Mouse (Mus musculus) MN1 (cell line): Measurements from ENCODE around the gene Fxyd7.

ENCODE experiments used
- DNase-seq: peaks from one replicate; pipeline ENCODE4 v3.0.0-alpha.2; 2016; ENCODE audit warnings: low spot score

Fxyd7 gene

GRCm38 (mm10) chr7:31051321-31052021 is at the start of gene Fxyd7:
Gene Fxyd7, minus strand, starts transcription at chr7:31051467.
- no peak for DNase-seq

GRCm38 (mm10) chr7:31100786-31101185 is 49.5 kb upstream of the Fxyd7 start:
- peak; percentile 68 for DNase-seq

- DNase-seq: no peak
Measured at GRCm38 (mm10) chr7:31099612-31099982, 48.3 kb upstream of the Fxyd7 start.

GRCm38 (mm10) chr7:31098697-31099611 is 47.7 kb upstream of the Fxyd7 start:
- DNase-seq: no peak

GRCm38 (mm10) chr7:31097583-31098248 is 46.4 kb upstream of the Fxyd7 start:
- DNase-seq: peak; percentile 86

GRCm38 (mm10) chr7:31096892-31097564 is 45.8 kb upstream of the Fxyd7 start:
- DNase-seq: no peak

GRCm38 (mm10) chr7:31094774-31095501 is 43.7 kb upstream of the Fxyd7 start:
- DNase-seq: no peak

GRCm38 (mm10) chr7:31089721-31090120 is 38.5 kb upstream of the Fxyd7 start:
- no peak for DNase-seq

GRCm38 (mm10) chr7:31088206-31088605 is 36.9 kb upstream of the Fxyd7 start:
- DNase-seq: no peak

GRCm38 (mm10) chr7:31087262-31087661 is 36.0 kb upstream of the Fxyd7 start:
- no peak for DNase-seq

GRCm38 (mm10) chr7:31086175-31086755 is 35.0 kb upstream of the Fxyd7 start:
- DNase-seq: no peak

GRCm38 (mm10) chr7:31085171-31085570 is 33.9 kb upstream of the Fxyd7 start:
- DNase-seq: no peak

GRCm38 (mm10) chr7:31084140-31084539 is 32.9 kb upstream of the Fxyd7 start:
- DNase-seq: no peak

- DNase-seq: no peak
Measured at GRCm38 (mm10) chr7:31082831-31083588, 31.7 kb upstream of the Fxyd7 start.

GRCm38 (mm10) chr7:31082106-31082505 is 30.8 kb upstream of the Fxyd7 start:
- DNase-seq: no peak

GRCm38 (mm10) chr7:31081106-31081505 is 29.8 kb upstream of the Fxyd7 start:
- DNase-seq: no peak

GRCm38 (mm10) chr7:31080611-31081010 is 29.3 kb upstream of the Fxyd7 start:
- DNase-seq: no peak

- DNase-seq: no peak
Measured at GRCm38 (mm10) chr7:31079670-31080069, 28.4 kb upstream of the Fxyd7 start.

- DNase-seq: peak; percentile 75
Measured at GRCm38 (mm10) chr7:31077885-31078445, 26.7 kb upstream of the Fxyd7 start.

GRCm38 (mm10) chr7:31077470-31077869 is 26.2 kb upstream of the Fxyd7 start:
- no peak for DNase-seq
